Mouse (Mus musculus): Measurements from ENCODE around the gene Fam221a.

DNA sequence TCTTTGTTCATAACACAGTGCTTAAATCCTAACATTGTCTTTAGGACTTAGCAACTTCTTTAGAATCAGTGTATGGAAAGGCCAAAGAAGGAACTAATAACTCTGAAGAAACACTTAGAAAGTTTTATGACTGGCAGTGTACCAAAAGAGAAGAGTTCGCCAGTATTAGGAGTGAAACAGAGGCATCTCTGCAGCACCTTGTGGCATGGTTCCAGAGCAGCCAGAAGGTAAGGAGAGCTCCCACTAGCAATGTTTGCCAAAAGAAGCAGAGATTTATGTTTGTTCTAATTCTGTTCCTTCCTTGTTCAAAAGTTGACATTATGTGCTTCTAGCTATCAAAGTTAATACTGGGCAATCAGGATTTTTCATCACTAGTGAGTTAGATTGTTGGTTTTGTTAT is 69.8 kb downstream of the Fam221a start:
- no peak for TF ChIP-seq POLR2A (IDR thresholded peaks at IDR 0.05; ENCODE audit: low read depth, low read length)
- no peak for TF ChIP-seq CTCF (IDR thresholded peaks at IDR 0.05; ENCODE audit: extremely low read depth, insufficient read length, insufficient replicate concordance, low read depth, low read length)
